Mouse (Mus musculus) myocyte (in vitro differentiated cells): ENCODE results near the gene Dhrs9. TPM values are rescaled to one million over a fixed set of nuclear protein-coding genes. Genes with fewer than 3 reads are reported as not detected.

Experiments used
- H3K27me3 ChIP-seq: one replicate; pipeline ENCODE4 v1.6.1; 2011; ENCODE audit not compliant: control insufficient read depth, insufficient read depth, insufficient read length
- H3K36me3 ChIP-seq: one replicate; pipeline ENCODE4 v1.6.1; 2011; ENCODE audit not compliant: control insufficient read depth, insufficient read depth
- H3K4me2 ChIP-seq: one replicate; pipeline ENCODE4 v1.6.1; 2011; ENCODE audit warnings: low read depth, control low read depth
- H3K4me3 ChIP-seq: one replicate; pipeline ENCODE4 v1.5.1; 2011; ENCODE audit warnings: mild to moderate bottlenecking, control low read depth, moderate library complexity
- H3K79me2 ChIP-seq: one replicate; pipeline ENCODE4 v1.6.1; 2011; ENCODE audit not compliant: control insufficient read depth, insufficient read depth
- H3ac ChIP-seq: one replicate; pipeline ENCODE4 v1.6.1; 2011; ENCODE audit not compliant: control insufficient read depth, insufficient read length
- CEBPB ChIP-seq: IDR thresholded peaks from 2 replicates; pipeline ENCODE4 v1.6.1; 2011; ENCODE audit warnings: mild to moderate bottlenecking, moderate library complexity; ENCODE audit not compliant: poor library complexity, insufficient read depth, severe bottlenecking
- E2F4 ChIP-seq: IDR thresholded peaks from one replicate; pipeline ENCODE4 v1.6.1; 2011; ENCODE audit warnings: mild to moderate bottlenecking, control low read depth, moderate library complexity; ENCODE audit not compliant: insufficient read depth
- MAX ChIP-seq: IDR thresholded peaks from one replicate; pipeline ENCODE4 v1.6.1; 2011; ENCODE audit warnings: low read depth, mild to moderate bottlenecking, control low read depth
- MYOD1 ChIP-seq, 3 experiments: IDR thresholded peaks; one replicate each; pipeline ENCODE4 v1.6.1; 2011; ENCODE audit warnings: control low read depth in 2 of 3, low read depth in 2 of 3, mild to moderate bottlenecking in 2 of 3, moderate library complexity in 1 of 3; ENCODE audit not compliant: insufficient read length in 2 of 3, control insufficient read depth in 1 of 3
- MYOG ChIP-seq, 3 experiments: IDR thresholded peaks; one replicate each; pipeline ENCODE4 v1.6.1; 2011; ENCODE audit warnings: control low read depth in 2 of 3, low read depth in 2 of 3, mild to moderate bottlenecking in 2 of 3; ENCODE audit not compliant: insufficient read length in 2 of 3, control insufficient read depth in 1 of 3, insufficient read depth in 1 of 3
- POLR2A ChIP-seq: IDR thresholded peaks from one replicate; pipeline ENCODE4 v1.6.1; 2011; ENCODE audit warnings: low read depth, mild to moderate bottlenecking, control low read depth, moderate library complexity; ENCODE audit not compliant: insufficient read length
- POLR2AphosphoS2 ChIP-seq: IDR thresholded peaks from one replicate; pipeline ENCODE4 v1.6.1; 2011; ENCODE audit warnings: low read depth, control low read depth; ENCODE audit not compliant: insufficient read length
- REST ChIP-seq: IDR thresholded peaks from one replicate; pipeline ENCODE4 v1.6.1; 2011; ENCODE audit warnings: mild to moderate bottlenecking, control low read depth, moderate library complexity; ENCODE audit not compliant: insufficient read depth, insufficient read length
- SRF ChIP-seq: IDR thresholded peaks from one replicate; pipeline ENCODE4 v1.6.1; 2011; ENCODE audit warnings: low read depth; ENCODE audit not compliant: control insufficient read depth, insufficient read length
- TCF12 ChIP-seq: IDR thresholded peaks from one replicate; pipeline ENCODE4 v1.6.1; 2011; ENCODE audit warnings: mild to moderate bottlenecking, control low read depth; ENCODE audit not compliant: poor library complexity, insufficient read depth, severe bottlenecking
- TCF3 ChIP-seq: IDR thresholded peaks from one replicate; pipeline ENCODE4 v1.6.1; 2011; ENCODE audit warnings: low read depth, control low read depth; ENCODE audit not compliant: insufficient read length
- USF1 ChIP-seq: IDR thresholded peaks from one replicate; pipeline ENCODE4 v1.6.1; 2011; ENCODE audit warnings: low read depth, mild to moderate bottlenecking, control low read depth, moderate library complexity
- polyA plus RNA-seq: library from polyadenylated mRNA; unstranded; fragments of >200 nt; fragmentation: generic; extraction: Trizol; gene quantifications from one replicate; pipeline ENCODE4 v1.2.1, GENCODE M21; 2012; ENCODE audit warnings: missing spikeins

The Dhrs9 gene
- polyA plus RNA-seq, 1 experiment = 3.3 TPM

DNA sequence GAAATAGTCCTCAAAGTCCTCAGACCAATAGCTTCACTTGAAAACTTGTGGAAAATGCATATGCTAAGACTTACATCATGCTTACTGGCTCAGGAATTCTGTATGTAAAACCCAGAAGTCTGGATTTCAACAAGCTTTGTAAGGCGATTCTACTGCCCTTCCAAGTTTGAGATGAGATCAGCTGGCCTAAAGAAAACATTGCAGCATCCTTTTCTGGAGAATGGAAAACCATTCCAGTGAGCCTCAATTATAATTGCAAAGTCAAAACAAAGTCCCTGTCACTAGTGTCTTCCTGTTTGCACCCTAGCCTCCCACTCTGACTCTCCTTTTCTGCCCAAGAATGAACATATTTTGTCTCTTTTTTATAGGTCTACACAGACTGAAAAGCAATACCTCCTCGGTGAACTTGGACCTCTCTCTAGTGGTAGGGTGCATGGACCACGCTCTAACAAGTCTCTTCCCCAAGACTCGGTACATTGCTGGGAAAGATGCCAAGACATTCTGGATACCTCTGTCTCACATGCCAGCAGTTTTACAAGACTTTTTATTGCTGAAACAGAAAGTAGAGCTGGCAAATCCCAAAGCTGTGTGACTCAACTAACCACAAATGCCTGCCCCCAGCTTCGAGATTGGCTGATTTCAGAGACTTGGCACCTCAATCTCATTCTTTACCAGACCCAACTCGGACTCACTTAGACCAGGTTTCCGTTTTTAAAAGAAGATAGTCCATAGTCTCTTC, 20.8 kb downstream of the Dhrs9 start:
- Histone ChIP-seq H3K27me3 (no peaks in the 10 kb centered on the region), H3K4me3 (no peak overlapping the region), H3ac (no peak overlapping the region), H3K79me2 (no peaks in the 10 kb centered on the region), H3K36me3 (no peaks in the 10 kb centered on the region), H3K4me2 (peak overlapping the region; percentile 66)
- TF ChIP-seq CEBPB (0 out of 2 replicates have a peak, but pooled peaks have one; percentile 57), E2F4 (no peak)

DNA sequence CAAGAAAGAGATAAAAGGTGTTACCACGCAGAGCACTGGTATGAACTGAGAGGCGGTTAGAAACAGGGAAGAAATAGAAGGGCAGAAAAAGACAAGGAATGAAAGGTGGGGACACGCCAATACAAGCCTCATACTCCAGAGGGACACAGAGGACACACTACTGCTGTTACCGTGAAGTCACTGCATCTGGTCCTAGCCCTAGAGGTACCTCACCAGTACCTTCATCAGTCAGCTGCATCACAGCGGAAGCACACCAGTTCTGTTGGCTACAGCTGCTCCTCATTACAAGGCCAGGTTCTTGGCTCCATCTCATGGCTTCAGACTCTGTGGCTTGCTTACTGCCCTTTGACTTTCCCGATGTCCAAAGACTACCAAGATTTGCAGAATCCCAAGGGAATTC, 21.6 kb downstream of the Dhrs9 start:
- no peak for TF ChIP-seq USF1
- TF ChIP-seq TCF3 = no peak
- TF ChIP-seq CEBPB = no peak
- TF ChIP-seq MAX = no peak
- TF ChIP-seq POLR2AphosphoS2 = no peak
- no peak for TF ChIP-seq REST
- TF ChIP-seq POLR2A = no peak
- no peak for TF ChIP-seq SRF
- TF ChIP-seq MYOD1 (IDR thresholded peaks at IDR 0.05; ENCODE audit: control insufficient read depth in 1 of 3, insufficient read length in 2 of 3, low read depth in 2 of 3) = no peak
- TF ChIP-seq TCF12 = no peak
- no peak for TF ChIP-seq E2F4
- TF ChIP-seq MYOG (IDR thresholded peaks at IDR 0.05; ENCODE audit: control insufficient read depth in 1 of 3, insufficient read depth in 1 of 3, insufficient read length in 2 of 3, low read depth in 2 of 3) = no peak
- no peaks in the 10 kb centered on the region for H3K79me2 ChIP-seq
- H3K4me3 ChIP-seq = no peak overlapping the region
- no peaks in the 10 kb centered on the region for H3K36me3 ChIP-seq
- peak overlapping the region; percentile 66 for H3K4me2 ChIP-seq
- no peaks in the 10 kb centered on the region for H3K27me3 ChIP-seq
- H3ac ChIP-seq = no peak overlapping the region

DNA sequence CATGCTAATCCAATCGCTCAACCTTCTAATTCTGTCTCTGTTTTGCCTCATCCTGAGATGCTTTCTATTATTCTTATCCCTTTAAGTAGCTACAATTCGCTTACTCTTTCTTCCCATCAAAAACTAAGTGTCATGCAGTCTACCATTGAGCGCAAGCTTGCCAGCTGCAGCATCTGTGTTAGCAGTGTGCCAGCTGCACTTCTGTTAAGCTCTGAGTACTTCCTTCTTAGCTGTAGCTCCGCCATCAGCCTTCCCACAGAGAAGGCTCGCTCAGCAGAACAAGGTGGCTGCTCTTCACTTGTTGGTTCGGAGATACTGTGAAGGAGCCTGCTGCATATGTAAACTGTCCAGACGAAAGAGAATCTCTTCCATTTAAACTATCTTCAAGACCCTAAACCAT, 22.1 kb downstream of the Dhrs9 start:
- H3ac ChIP-seq = no peak overlapping the region
- TF ChIP-seq USF1 (no peak), REST (no peak), CEBPB (no peak), E2F4 (no peak), POLR2A (no peak), MAX (no peak), MYOD1 (IDR thresholded peaks at IDR 0.05; ENCODE audit: control insufficient read depth in 1 of 3, insufficient read length in 2 of 3, low read depth in 2 of 3) (no peak), POLR2AphosphoS2 (no peak), MYOG (IDR thresholded peaks at IDR 0.05; ENCODE audit: control insufficient read depth in 1 of 3, insufficient read depth in 1 of 3, insufficient read length in 2 of 3, low read depth in 2 of 3) (no peak), SRF (no peak), TCF3 (no peak), TCF12 (no peak)
- H3K4me2 ChIP-seq = no peak overlapping the region
- no peak overlapping the region for H3K4me3 ChIP-seq
- no peaks in the 10 kb centered on the region for H3K27me3 ChIP-seq
- H3K79me2 ChIP-seq = no peaks in the 10 kb centered on the region
- no peaks in the 10 kb centered on the region for H3K36me3 ChIP-seq

DNA sequence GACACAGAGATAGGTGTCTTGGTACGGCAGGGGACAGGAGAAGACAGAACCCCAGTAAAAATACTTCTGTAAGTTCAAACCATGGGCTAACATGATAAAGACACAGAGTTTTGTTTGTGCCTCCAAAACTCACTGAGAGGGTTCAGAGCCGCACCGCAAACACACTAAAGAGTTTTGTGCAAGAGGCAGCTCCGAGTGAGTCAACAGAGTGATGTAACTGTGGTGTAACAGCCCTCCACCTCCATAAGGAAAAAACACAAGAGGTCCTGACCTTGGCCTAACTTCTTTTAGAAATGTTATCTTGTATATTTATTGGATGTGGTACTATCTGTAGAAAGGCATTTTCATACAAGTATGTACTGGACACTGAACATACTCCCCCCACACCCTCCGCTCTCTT, 25.4 kb downstream of the Dhrs9 start:
- no peaks in the 10 kb centered on the region for H3K27me3 ChIP-seq
- TF ChIP-seq POLR2AphosphoS2 (no peak), CEBPB (peak; percentile 97)
- H3K36me3 ChIP-seq = no peaks in the 10 kb centered on the region
- no peaks in the 10 kb centered on the region for H3K79me2 ChIP-seq
- peak overlapping the region; percentile 35 for H3K4me2 ChIP-seq
- H3K4me3 ChIP-seq = no peak overlapping the region
- no peak overlapping the region for H3ac ChIP-seq

DNA sequence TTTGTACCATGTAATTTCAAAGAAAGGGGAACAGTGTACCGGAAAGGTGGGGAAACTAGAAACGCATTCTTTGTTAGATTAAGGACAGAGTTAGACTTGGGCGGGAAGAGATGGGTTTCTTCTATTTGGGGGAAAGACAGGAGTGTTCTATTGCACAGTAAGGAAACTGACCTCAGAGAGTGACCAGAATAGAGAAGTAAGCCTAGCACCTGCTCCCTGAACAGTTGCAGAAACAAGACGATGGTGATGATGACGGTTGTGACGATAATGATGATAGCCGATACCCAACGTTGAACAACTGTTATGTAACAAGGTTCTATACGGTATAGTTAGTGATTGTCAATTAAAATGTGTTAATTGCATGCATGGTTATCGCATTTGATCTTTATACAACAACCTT, 34.3 kb downstream of the Dhrs9 start:
- Histone ChIP-seq H3K4me3 (no peak overlapping the region), H3K27me3 (no peaks in the 10 kb centered on the region), H3K79me2 (no peaks in the 10 kb centered on the region), H3K4me2 (no peak overlapping the region), H3K36me3 (no peaks in the 10 kb centered on the region), H3ac (no peak overlapping the region)
- TF ChIP-seq REST (no peak), TCF3 (no peak), MYOD1 (IDR thresholded peaks at IDR 0.05; ENCODE audit: control insufficient read depth in 1 of 3, insufficient read length in 2 of 3, low read depth in 2 of 3) (peak in 2 of 3 experiments; percentile 12 to 61), TCF12 (no peak), MAX (no peak), USF1 (no peak), POLR2AphosphoS2 (no peak), MYOG (IDR thresholded peaks at IDR 0.05; ENCODE audit: control insufficient read depth in 1 of 3, insufficient read depth in 1 of 3, insufficient read length in 2 of 3, low read depth in 2 of 3) (peak in 1 of 3 experiments; percentile 34)
